Mouse (Mus musculus) spleen, adult 18-20 months (tissue): ENCODE measurements around the gene Cuta.

Experiments used
- DNase-seq, 2 experiments: peaks; one replicate each; pipeline ENCODE4 v3.0.0; 2022; ENCODE audit warnings: mixed read lengths in 2 of 2

The Cuta gene

DNA sequence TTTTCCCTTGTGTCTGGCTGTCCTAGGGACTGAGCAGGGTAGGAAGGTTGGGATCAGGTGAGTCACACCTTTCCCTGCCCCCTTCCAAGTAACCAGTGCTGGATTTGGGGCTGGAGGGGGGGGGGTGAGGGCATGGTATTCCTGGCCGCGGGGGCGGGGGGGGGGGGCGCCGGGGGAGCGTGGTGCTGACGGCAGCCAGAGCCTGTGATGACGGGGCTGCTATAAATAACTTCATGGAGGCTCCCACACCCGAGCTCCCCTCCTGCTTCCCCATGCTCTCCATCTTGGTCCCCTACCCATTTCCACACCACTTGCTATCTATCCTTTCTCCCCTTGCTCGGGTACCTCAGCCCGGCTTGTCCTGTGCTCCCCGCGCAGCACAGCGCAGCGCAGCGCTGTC, 14.4 kb upstream of the Cuta start:
- DNase-seq = no peak

DNA sequence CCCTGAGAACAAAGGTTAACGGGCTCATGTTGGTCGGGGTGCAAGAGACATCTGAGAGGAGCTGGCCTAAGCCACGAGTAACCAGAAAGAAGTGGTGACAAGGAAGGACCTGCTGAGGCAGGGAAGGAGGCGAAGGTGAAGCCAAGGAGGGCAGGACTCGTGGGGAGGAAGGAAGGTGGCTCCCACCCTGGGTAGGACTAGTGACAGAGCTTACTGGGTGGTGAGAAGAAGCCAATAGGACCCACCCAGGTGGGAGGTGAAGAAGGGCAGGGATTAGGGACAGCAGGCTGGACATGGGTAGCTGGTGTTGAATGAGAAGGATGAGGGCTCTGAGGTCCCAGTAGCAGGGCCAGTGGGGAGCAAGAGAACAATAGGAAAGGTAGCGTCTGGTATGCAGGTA, 13.8 kb upstream of the Cuta start:
- DNase-seq = no peak

DNA sequence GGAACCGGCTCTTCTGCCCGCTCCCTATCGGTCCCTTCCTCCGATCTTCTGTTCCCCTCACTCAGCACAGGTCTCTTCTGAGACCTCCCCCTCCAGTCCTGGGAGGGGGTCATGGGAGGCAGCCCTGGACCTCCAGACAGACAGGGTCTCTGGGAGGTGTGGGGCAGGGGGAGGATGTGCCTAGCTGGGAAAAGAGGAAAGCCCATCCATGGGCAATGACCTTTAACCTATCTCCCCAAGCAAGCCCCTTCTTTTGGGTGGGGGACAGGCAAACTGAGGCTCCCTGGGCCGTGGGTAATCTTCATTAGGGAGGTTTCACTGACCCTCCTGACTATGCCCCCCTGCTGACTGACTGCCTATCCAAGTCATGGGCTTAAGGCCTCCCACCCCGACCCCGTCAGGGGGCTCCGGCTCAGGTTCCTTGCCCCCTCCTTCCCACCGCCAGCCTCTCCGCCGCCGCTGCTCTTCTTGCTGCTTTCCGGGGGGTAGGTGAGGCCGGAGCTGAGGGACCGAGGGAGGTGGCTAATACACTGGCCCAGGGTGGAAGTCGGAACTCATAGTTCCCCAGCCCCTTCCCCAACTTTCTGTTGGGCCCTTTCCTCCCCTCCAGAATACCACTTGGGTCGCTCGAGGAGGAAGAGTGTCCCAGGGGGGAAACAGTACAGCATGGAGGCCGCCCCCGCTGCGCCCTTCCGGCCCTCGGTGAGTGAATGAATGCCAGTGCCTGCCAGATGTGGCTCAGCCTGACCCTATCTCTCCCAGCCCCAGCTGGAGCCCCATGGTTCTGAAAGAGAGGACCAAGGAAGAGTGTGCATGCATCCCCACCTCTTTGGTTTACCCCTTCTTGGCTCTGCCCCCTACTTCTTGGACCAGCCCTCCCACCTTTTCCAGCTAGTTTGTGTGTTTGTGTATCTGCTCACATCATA, 12.8 kb upstream of the Cuta start:
- no peak for DNase-seq

DNA sequence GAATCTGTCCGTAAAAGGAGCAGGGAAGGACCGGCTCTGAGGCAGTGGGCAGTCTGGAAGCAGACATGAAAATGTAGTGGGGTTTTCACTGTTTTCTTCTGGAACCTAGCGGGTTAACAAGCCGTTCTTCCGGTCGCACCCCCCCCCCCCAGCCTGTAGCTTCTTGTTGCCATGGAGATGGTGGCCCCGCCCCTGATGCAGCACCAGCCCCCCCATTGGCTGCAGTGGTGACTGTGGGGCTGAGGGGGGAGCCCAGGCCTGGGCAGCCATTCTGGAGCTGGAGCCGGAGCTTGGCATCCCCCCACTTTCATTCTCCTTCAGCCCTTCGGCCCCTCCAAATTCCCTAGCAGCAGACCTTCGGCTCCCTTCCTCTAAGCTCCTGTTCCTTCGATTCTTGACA, 12.0 kb upstream of the Cuta start:
- peak; percentile 69 to 71 for DNase-seq

DNA sequence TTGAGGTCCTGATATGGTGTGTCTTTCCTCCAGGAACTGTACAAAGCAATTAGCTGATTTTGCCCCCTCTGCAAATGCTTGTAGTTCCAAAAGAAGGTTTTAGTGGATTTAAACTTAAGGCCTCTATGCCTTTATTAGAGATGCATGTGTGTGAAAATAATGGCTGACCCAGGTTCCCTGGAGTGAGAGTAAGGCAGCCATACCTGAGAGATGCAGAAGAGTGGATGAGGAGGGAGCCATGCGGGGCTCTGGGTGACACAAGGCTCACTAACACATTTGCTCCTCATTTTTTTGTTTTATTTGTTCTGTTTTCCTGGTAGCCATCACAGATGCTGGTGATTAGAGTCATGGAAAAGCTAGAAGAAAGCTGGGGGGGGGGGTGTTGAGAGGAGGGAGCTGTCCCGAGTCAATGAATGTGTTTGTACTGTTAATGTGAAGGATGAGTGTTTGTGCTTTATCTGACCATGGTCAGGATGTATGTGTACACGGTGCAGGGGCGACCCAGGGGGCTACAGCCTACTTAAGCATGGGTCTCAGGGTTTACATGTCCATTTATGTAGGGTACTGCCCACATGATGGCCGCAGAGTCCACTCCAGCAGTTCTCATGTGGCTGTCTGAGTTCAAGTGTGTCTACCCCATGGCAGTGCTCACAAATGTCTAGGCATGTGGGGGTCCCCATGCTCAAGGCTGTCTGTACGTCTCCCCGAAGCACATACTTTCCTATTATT, 11.4 kb upstream of the Cuta start:
- no peak for DNase-seq

DNA sequence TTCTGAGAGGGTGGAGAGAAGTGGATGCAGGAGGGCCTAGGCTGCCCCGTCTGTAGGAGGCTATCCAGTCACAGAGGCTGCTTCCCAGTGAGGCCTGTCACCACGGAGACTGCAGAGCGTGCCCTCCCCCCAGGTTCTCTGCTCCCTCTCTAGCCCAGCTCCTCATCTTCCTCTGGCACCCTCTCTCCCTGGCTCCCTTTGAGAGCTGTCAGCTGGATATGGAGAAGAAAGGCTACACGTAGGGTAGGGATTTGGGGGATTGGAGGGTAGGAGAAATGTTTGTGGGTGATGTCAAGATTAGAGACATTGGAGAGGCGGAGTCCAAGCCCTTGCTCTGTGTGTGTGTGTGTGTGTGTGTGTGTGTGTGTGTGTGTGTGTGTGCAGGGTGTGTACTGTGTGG, 10.5 kb upstream of the Cuta start:
- no peak for DNase-seq

DNA sequence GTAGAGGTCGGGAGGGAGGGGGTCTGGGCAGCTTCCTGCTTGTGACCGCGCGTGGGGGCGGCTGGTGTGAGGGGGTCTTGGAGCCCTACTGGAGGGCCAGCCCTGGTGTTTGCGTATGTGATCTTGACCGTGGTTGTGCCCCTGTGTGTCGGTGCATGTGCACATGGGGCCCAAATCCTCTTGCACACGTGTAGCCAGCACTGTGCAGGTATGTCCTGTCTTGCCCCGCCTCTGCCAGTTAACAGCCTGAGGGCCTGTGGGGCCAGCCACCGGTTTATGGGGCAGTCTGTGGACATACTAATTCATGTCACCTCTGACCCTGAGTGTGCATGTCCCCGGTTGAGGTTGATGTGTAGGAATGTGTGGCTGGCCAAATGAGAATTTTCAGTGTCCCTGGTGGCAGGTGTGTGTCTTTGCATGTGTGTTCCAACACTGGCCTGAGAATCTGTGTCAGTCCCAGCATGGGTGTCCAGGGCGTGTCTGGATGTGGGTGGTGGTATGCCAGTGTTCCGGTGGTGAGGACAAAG, 9.7 kb upstream of the Cuta start:
- peak in 1 of 2 experiments; percentile 5 for DNase-seq

DNA sequence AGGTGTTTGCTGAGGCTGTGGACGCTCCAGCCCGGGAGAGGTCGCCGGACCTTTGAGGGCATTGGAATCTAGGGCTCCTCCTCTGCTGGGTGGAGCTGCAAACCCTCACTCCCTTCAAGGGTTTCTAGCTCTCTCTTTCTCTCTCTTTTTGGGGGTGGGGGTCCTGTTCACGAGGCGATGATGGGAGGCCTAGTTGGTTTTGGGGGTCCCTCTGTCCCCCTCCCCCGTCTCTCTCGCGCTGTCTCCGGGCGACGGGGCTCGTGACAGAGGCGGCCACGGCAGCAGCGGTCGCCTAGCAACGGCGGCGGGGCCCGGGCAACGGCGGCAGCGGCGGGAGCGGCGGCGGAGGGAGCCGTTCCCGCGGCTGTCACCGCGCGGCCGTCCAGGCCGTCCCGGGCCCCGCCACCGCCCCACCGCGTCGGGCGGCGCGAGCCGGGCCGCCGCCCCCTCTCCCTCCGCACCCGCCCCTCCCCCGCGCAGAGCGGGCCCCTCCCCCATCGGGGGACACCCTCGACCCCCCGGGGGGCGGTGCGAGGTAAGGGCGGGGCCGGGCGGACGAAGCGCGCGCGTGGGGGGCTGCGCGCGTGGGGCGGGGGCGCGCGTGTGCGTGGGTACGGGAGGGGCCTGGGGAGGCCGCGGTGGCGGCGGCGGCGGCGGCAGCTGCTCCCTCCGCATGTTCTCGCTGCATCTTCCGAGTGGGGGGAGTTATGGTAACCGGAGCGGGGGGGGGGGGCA, 9.1 kb upstream of the Cuta start:
- DNase-seq = peak in 1 of 2 experiments; percentile 6

DNA sequence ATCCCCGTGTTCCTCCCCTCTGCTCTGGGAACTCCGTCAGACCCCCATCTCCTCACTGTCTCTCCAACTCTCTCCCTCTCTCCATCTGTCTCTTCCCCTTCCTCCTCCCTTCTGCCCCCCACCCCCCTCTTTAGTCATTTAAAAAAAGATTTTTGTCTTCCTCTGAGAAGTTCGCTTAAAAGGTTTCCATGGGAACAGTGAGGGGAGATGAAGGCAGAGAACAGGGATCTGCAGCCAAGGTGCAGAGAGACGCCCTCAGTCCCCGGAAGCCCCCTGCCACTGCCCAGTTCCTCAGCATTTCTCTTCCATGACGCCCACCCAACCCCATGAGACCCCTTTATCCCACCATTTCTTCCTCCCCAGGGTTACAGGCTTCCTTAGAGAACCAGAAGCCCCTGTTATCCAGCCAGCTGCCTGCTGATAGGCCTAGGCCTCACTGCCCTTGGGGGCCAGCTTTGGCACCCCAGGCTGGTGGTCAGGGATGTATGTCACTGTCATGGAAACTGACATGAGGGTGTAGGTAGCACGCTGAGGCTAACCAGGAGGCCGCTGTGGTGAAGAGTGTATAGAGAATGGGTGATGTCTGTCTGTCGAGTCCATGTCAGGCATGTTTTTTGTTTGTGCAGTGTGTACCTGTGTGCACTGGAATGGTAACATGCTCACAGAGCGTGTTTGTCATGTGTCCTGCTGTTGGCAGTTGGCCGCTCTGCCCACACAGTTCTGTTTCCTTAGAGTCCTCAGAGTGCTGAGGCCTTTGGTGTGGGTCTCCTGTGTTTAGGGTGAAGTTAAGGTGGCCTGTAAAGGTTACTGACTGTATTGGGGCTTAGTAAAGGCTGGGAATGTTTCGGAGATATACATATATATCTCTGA, 8.1 kb upstream of the Cuta start:
- DNase-seq = no peak

DNA sequence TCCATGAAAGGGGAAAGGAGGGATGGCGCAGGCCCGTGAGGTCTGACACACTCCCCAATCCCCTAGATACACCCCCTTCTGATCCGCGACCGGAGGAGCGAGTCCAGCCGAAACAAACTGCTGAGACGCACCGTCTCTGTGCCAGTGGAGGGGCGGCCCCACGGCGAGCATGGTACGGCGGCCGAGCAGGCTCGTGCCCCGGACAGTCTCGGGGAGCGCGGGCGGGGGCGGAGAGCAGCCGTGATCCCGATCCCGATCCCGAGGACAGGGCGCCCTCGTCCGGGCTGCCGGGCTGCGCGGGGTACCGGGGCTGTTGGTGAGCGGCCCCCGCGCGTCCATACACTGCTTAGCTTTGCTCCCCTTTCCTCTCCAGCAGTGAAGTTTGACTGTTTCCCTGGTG, 7.2 kb upstream of the Cuta start:
- DNase-seq = peak; percentile 19 to 46

DNA sequence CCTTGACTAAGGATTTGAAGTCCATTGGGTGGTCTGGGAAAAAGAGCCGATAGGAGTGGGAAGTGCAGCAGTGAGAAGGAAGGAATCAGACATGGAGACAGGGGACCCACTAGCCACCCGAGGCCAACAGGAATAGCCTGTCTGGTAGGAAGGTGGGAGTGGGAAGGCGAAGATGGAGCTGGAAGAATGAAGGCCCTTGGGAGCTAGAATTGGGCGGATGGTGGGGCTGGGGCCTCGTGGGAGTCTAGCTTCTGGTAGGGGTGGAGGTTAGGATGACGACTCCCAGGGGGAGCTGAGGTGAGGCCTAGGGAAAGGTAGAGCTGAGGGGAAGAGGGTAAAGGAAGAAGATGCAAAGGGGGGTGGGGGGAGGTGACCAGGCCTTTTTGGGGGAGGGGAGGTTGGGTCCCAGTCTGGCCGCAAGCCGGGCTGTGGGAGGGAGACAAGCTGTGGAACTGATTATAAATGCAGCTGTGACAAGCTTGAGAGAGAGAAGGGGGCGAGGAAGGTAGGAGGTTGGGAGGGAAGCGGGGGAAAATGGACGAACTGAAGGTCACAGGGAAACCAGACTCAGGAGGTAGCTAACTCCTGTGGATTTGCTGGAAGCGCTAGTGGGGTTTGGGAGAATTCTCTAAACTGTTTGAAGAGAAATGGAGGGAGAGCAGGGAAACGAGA, 6.6 kb upstream of the Cuta start:
- no peak for DNase-seq

DNA sequence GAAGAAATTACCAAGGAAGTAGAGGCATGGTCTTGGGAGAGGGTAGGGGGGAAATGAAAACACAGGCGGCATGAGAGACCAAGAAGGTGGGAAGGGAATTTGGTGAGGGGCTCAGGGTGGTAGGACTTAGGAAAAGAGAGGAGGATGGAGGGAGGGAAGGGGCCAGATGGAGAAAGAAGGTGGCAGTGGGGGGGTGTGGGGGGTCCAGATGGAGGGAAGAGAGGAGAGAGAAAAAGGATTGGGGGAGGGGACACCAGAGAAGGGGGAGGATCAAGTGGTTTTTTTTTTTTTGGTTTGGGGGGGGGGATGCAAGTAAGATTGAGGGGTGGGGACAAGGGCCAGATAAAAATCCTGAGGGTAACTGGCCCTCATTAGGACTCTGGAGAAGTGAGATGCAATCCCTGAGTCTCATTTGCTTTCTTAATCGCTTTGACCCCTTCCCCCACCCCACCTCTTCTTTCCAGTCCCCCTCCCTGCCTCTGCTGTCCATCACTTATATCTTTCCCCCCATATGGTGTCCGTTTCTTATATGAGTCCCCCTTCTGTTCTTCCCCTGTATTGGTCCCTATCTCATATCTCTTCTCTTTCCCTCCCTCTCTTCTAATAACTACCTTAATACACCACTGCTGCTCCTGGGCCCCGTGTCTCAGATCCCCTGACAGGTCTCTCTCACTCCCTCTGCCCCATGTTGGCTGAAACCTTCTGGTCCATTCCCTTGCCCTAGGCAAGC, 2.6 kb upstream of the Cuta start:
- DNase-seq = no peak

DNA sequence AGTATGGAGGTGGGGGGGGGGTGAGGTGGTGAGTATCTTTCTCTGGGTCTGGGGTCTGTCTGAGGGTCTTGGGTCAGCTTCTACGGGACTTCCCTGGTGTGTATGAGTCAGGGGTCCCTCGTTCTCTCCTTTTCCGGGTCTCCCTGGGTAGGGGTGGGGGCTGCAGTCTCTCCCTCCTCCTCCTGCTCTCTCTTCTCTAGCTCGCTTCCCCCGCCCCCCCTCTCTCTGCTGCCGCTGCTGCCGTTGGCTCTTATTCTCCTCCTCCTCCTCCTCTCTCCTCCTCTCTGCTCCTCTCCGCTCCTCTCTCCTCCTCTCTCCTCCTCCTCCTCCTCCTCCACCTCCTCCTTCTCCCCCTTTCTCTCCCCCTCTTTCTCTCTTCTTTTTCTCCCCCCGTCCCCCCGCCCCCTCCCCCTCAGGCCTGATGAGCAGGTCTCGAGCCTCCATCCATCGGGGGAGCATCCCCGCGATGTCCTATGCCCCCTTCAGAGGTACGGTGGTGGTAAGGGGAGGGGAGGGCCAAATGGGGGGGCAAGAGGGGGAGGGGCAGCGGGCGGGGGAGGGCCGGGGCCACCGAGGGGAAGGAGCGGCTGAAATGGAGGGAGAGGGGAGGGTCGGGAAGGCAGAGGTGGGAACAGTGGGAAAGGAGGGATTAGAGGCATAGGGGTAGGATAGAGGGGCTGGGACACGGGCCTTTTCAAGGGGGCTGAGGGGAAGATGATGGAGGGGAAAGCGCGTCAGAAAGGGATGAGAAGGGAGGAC, 1.8 kb upstream of the Cuta start, which contains the start of gene Syngap1:
Gene Syngap1 (plus strand): TSS at position 223 of the 759 bp plus-strand sequence.
- DNase-seq = no peak

DNA sequence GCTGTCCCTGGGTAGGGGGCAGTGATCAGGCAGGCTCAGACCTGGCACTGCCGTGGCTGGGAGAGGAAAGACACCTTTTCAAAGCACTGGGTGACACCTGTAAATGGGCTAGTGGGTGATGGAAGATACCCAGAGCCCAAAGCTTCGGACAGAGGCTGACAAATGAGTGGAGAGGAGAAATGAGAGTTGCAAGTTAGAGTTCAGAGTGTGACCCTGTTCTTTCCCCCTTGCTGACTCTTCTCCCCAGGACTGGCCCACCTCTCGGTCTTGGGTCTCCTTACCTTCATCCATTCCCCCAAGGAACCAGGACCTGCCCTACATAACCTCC, 568 bp upstream of the Cuta start:
- DNase-seq = no peak

DNA sequence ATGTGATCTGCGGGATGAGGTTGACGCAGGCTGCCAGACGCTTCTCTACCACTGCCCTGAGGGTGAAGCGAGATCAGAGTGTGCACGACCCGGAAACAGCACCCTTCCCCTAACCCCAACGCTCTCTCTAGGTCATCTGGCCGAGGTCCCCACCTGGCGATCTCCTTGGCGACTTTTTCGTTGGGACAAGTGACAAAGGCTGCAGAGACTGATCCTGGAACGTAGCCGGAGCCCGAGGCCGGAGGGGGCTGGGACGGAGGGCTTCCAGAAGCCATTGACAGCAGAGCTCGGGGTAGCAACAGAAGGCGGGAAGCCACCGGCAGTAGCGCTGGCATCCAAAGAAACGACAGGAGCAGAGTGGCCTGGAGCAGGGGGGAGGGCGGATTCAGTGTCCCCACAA, 638 bp downstream of the Cuta start:
- DNase-seq = peak in 1 of 2 experiments; percentile 33

DNA sequence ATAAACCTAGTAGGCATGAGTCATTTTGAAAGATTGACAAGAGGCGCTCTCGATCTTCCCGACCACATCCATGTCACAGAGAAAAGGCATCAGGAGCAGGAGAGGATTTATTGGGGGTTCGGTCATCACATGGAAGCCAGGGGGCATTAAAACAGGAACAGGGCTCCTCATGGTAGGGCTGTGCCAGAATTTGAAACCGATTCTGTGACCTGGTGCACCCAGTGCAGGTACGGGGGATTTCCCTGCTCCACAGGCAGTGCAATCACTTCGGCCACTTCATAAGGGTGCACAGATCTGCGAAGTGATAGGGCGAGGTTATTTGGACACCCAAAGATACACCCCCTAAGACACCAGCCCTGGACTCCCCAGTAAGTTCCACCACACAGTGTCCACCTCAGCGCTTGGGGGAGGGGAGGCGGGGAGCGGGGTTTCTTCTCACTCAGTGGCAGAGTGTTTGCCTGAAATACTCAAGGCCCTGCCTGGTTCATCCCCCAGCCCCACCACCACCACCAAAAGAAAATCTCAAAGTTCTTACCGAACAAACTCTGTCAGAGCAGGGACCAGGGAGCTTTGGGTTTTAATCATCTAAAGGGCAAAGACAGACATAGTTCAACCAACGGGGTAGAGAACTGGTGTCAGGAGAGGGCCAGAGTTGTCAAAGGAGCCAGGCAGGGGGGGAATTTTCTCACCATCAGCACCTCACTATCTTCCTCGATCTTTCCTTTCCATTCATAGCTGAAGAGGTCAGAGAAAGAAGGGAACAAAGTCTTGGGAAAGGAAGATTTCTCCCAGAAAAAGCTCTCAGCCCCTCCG, 1.3 kb downstream of the Cuta start:
- no peak for DNase-seq

DNA sequence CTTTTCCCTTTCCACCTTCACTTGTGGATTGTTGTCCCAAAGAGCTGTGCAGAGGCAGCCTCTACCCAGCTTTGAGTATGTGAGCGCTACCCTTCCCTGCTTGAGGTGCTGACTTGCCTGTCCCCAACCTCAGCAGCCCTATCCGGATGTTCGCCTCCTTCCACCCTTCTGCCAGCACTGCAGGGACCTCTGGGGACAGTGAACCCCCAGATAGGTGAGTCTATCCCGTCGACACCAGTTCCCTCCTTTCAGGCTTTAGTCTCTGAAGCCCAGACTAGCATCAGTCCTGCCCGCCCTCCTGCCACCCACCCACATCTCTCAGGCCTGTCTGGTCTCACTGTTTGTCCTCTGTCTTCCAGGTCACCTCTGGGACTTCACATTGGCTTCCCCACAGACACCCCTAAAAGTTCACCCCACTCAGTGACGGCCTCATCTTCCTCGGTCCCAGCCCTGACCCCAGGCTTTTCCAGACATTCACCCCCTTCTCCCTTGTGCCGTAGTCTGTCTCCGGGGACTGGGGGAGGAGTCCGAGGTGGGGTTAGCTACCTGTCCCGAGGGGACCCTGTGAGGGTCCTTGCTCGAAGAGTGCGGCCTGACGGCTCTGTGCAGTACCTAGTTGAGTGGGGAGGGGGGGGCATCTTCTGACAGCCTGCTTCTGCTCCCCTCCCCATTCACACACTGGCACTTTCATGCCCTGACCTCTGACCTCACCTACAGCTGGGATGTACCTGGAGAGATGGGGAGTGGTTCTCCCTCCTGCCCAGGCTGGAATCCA, 2.3 kb downstream of the Cuta start:
- DNase-seq = no peak

DNA sequence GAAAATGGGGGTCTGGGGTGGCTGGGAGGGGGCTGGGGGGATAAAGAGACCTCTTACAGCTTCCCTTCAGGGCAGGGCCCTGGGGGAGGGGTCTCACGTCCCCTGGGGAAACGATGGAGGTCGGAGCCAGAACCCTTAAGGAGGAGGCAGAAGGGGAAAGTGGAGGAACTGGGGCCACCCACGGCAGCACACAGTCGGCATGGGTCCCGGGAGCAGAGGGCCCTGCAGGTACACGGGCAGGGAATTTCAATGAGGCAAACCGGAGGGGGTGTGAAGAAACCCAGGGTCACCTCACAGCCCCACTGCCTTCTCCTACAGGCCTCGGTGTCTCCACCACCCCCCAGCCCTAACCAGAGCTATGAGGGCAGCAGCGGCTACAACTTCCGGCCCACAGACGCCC, 2.9 kb downstream of the Cuta start:
- no peak for DNase-seq
